Mouse (Mus musculus) right cerebral cortex, adult 2 months (tissue): ENCODE results near the gene Slc9a9.

Experiments used
- DNase-seq, 2 experiments: peaks; one replicate each; pipeline ENCODE4 v3.0.0; 2021 to 2022; ENCODE audit warnings: low spot score in 2 of 2

The Slc9a9 gene

GRCm38 (mm10) chr9:94685640-94686039 lies 15.9 kb downstream of the Slc9a9 start:
- no peak for DNase-seq

DNA sequence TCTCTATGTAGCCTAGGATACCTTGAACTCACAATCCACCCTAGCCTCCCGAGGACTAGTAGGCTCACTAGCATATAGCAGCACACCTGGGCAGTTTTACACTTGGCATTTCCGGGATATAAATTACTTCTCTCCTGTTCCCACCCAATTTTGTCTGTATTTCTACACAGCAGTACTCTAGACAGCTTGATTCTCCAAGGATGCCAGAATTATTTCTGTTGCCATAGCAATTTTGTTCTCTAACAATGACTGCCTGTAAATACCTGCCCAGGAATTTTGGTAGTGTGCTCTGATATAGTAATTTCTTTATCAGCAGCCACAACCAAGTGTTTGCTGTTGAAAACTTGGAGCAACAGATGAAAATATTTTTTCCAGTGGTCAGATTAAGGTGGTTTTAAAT lies 16.7 kb downstream of the Slc9a9 start:
- DNase-seq, result no peak

- DNase-seq, result no peak
Measured at GRCm38 (mm10) chr9:94687203-94687859, 17.6 kb downstream of the Slc9a9 start.

GRCm38 (mm10) chr9:94691311-94692087 lies 21.8 kb downstream of the Slc9a9 start:
- no peak for DNase-seq

- DNase-seq, result no peak
Measured at GRCm38 (mm10) chr9:94692122-94692521, 22.4 kb downstream of the Slc9a9 start.

GRCm38 (mm10) chr9:94694243-94694642 lies 24.5 kb downstream of the Slc9a9 start:
- DNase-seq, result no peak

GRCm38 (mm10) chr9:94694983-94695382 lies 25.3 kb downstream of the Slc9a9 start:
- no peak for DNase-seq

DNA sequence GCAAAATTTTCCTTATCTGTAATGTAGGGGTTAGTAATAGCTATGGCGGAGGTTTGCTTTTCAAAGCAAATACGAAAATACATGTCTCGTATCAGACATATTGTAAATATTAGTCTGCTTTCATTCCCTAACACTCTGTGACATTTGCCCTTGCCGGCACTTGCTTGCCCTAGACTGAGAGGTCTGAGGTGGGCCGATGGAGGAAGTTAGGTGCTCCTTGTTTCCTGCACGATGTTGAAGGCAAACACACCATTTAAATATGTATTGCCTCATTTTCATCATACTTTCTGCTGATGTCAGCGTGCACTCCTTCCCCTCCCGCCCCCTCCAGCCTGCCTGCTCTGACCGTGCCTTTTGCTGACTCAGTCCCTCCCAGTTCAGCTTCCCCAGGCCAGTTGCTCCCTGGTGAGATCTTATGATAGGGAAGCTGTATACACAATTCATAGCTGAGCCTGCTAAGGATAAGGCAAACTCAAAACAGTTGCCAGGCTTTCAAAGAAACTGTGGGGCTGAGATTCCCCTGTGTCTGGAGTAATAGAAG lies 26.9 kb downstream of the Slc9a9 start:
- no peak for DNase-seq

DNA sequence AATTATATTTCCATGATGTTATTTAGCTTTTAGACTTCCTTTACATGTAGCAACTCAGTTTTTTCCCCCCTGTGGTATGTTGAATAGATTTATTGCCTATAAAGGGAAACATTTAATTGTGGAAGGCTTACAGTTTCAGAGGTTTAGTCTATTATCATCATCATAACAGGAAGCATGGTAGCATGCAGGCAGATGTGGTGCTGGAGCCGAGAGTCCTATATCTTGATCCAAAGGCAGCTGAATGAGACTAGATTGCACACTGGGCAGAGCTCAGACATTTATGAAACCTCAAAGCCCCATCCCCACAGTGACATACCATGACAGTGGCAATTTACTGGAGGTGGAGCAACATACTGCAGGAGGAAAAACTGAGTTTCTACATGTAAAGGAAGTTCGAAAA lies 28.5 kb downstream of the Slc9a9 start:
- DNase-seq, result no peak

DNA sequence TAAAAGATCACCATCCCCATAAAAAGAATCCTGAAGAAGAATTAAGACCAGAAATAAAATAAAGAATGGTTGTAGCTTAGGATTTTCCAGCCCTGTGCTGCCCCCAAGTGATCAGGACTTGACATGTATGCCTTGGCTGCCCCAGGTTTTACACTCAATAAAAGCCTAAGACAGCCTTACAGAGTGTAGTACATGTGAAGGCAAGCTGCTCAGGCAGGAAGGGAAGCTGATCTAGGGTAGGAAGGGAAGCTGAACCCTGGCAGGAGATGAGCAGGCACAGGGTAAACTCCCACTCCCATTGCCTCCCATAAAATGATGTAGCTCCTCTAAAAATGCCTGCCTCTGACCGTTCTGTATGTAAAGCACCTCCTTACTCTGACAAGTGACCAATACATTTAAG lies 30.8 kb downstream of the Slc9a9 start:
- DNase-seq, result peak; percentile 69 to 72

DNA sequence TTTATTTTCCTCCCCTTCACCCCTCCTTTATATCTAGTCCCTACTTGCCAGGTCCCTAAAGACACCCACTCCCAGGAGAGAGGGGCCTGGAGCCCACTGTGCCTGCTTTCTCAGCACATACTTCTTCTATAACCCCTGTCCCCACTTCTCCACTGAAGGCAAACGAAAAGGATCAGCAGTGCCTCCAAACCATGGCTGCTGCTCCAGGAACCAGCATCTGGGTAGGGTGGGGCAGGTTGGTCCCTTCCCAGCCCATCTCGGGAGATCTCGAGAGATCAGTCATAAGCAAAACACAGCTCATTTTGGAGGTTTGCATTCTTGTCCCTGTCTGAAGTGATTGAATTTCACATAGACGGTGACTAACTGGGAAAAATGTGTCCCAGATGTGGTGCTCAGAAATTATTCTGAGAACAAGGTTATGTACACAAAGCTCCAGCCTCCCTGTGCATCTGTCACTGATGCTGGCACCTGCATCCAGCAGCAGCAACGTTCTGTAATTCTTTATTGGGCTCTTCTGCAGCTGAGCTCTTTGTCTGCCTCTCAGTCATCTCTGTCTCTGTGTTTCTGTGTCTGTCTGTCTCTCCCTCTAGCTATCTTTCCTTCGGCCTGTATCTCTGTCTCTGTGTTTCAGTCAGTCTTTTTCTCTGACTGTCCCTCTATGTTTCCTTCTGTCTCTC lies 31.6 kb downstream of the Slc9a9 start:
- no peak for DNase-seq

GRCm38 (mm10) chr9:94701965-94702634 lies 32.4 kb downstream of the Slc9a9 start:
- DNase-seq, result no peak

DNA sequence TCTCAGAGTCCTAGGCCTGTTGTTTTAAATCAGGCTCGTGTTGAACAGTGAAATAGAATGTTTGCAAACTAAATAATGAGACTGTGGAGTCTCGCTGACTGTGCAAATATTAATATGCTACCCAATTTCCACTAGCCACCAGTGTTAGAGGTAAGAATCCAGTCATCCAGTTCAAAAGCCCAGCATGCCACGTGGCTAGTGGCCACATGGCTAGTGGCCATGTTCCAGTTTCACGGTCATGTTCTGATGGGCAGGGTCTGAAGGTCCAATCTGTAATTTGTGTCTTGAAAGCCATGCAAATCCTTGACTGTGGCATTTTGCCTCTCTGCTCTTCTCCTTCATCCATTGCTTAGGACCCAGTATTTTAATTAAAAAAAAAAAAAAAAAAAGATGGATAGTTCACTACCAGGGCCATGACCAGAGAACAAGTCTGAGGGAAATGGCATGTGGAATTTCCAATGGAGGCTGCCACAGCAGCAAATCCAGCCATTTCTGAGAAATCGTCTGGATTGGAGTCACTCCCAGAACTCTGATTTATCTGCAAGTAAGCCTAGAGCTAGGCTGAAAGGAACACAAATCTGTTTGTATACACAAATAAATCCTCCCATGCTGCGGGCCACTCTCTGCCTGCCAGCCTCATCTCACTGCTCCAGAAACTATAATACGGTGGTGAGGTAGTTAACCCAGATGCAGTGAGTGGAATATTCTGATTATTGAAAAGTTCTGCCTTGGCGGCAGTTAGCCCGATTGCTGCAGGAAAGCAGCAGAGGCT lies 35.5 kb downstream of the Slc9a9 start:
- no peak for DNase-seq

GRCm38 (mm10) chr9:94705758-94706026 lies 36.0 kb downstream of the Slc9a9 start:
- DNase-seq, result no peak

DNA sequence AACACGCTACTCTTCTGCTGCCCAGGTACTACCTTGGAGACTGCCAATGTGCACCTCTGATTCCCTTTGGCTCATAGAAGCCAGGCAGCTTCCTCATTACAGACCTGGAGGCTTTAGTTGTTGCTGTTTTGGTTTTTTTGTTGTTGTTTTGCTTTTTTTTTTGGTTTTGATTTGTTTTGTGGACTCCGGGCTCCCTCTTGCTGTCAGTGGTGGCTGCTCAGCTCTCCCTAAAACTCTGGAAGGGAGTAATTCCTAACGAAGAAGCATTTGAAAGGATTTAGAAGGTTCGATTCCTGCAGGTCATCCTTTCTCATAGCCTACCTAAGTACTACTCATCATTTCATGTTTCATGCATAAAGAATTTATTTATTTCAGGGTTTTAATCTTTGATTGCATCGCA lies 42.4 kb downstream of the Slc9a9 start:
- DNase-seq, result no peak

- no peak for DNase-seq
Measured at GRCm38 (mm10) chr9:94716695-94717094, 47.0 kb downstream of the Slc9a9 start.

GRCm38 (mm10) chr9:94723631-94724030 lies 53.9 kb downstream of the Slc9a9 start:
- no peak for DNase-seq

DNA sequence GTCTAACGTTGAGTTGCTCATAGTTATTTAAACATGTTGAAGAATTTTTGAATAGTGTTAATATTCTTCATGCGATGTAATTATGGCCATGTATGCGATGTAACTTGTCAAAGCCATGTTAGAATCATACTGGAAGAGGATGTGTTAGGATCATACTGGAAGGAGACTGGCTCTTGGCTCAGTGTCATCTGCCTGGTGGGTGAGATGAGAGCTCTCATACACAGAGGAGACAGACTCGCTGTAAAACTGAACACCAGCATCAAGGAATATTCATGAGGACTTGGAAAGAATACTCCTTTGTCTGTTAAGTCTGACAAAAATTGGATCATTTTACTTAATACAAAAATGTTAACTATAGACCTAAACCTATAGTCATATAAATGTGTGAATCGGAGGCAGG lies 55.4 kb downstream of the Slc9a9 start:
- DNase-seq, result no peak

- no peak for DNase-seq
Measured at GRCm38 (mm10) chr9:94727457-94727856, 57.7 kb downstream of the Slc9a9 start.

DNA sequence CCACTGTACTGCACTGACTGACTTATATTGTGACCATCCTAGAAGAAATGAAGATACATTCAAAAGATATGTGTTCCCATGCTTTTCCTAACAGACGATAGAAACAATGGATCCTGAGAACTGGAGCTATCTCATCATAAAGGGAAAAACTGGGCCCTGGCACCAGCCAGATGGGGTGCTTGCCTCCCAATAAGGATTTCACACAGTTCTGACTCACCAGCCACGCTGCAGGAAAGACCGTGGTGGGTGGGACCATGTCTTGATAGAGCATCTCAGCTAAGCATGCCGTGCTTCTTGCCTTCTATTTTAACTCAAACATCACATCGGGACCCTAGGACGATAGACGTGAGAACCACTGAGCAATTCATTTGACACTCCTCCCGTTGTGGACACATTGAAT lies 60.7 kb downstream of the Slc9a9 start:
- no peak for DNase-seq

GRCm38 (mm10) chr9:94732136-94732535 lies 62.4 kb downstream of the Slc9a9 start:
- no peak for DNase-seq
